Mouse (Mus musculus): ENCODE results near the gene Ciao2b.
A peak's percentile ranks its signal among the peaks of the same experiment; 100 is the strongest.
"Not testable (repeated sequence)": the region's sequence is repeated elsewhere in the genome, so short reads cannot be mapped to it uniquely, and the experiment has no call there.

Ciao2b gene

DNA sequence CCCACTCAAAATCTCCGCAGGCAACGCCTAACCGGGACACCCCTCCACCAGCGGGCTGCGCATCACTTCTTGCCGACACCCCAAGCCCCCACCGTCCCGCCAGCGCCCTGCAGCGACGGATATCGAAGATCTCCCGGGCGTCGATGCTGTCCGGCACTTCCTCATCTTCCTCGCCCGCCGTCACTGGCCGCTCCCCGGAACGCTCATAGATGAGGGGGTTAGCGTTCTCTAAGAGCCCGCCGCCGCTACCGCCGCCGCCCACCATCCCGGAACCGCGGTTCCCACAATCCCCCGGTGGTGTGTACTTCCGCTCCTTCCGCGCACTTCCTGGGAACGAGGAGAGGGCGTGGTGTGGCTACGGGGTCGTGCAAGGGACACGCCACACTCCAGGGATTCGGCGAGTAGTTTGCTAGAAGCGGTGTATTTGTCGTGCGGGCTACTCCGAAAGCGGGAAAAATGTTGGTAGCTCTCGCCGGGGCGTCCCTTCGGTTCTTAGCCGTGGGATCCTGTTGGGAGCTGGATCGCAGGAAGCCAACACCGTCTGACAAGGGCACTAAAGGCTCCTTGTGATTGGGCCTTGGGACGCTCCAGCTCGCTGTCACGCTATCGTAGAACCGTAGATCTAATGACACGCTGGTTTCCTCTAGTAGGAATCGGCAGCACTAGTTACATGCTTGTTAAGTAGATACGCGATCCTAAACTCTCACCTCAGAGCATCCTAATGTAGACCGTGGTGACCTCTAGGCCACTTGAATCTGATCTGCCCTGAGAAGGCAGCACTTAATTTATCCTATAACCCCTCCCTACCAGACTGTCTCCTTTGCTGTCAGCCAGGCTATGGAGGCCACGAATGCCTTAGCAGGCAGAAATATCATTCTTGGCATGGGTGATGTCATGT lies at the start of gene Ciao2b:
TSS of gene Ciao2b (minus strand) at position 540 of the 898 bp plus-strand sequence.
- DNase-seq, result peak; percentile 86

DNA sequence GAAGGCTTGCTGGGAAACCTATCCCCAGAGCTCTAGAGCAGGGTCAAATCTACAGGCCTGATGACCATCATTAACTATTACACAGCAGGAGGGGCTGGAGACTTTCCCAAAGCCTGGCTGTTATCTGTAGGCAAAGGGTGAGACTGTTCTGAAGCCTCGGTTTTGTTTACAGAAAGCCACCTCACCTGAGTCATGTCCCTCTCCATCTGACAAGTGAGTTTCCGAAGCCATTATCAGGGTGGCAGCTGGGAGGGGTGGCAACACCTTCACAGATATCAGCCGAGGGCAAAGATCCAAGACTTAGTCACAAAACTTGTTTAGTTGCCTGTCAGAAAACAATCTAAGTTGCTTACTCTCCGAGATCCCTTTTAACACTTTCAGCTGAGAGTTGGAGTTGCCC lies 46.7 kb upstream of the Ciao2b start:
- no peak for DNase-seq

DNA sequence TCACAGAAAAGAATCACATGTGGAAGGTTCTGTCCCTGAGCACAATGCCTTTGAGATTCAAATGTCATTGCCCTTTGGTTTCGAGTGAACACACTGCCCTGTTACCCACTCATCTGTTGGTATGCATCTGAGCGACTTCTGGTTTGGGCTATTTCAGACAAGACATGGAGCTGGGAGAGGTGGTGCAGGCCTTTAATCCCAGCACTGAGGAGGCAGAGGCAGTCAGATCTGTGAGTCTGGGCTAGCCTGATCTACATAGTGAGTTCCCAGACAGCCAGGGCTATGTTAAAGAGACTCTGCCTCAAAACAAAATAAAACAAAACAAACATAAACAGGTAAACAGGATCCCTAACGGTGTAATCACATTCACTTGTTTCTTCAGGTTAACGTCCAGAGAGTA lies 13.8 kb upstream of the Ciao2b start:
- no peak for DNase-seq

DNA sequence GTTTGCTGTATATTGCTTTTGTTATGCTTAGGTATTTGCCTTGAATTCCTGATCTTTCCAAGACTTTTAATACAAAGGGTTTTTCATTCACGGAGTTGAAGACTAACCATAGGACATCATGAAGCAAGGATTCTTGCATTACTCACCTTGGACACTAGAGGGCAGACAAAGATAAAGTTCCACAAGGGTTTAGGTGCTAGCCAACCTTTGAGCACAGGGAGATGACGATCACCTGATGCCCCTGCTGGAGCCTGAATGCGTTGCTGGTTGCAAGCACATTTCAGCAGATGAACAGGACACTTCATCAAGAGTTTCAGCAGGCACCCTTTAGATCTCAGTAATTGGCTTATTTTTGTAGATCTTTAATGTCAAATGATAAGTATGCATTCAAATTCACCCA lies 13.2 kb upstream of the Ciao2b start:
- peak; percentile 81 for DNase-seq

DNA sequence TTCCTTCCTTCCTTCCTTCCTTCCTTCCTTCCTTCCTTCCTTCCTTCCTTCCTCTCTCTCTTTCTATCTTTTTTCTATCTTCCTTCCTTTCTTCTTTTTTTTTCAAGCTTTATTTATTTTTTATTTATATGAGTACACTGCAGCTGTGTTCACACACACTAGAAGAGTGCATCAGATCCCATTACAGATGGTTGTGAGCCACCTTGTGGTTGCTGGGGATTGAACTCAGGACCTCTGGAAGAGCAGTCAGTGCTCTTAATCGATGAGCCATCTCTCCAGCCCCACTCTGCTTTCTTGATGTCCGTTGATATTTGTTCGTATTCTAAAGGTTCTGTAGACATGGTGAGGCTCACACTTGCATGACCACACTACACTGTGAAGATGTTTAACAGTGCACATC lies 2.4 kb upstream of the Ciao2b start:
- not testable (repeated sequence) for DNase-seq

DNA sequence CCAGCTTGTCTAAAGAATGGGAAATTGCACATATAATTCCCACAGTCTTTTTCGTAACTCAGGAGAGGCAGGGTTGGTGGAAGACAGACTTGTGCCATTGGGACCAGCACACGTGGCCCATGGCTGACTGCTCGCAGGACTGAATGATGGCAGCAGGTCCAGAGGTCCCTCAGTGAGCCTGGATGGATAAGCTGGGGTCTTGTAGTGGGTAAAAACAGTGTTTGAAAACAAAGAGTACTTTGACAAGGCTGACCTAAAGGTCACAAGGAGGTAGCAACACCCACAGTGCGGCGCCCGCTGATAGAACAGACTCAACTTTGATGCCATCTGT lies 524 bp upstream of the Ciao2b start:
- no peak for DNase-seq

DNA sequence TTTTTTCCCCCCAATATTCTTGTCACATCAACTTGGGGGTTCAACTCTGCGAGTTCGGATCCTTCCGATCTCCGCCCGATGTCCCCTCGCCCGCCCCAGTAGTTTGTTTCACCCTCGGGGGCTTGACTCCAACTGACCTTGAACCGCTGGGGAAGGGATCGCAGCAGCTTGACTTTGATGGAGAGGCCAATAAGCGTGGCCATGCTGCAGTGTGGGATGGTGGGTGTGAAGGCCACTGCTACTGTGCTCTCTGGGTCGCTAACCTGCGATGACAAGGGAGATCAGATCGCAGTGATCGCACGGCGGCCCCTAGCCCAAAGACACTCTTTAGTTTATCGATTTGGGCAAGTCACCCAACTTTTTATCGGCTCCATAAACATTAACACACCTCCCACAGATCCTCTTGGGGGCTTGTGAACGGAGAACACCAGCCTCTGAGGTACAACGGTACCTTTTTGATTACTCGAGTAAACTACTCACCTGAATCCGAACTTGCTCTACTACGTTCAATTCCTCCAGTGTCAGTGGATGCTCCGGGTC lies 864 bp downstream of the Ciao2b start:
- DNase-seq, result no peak

DNA sequence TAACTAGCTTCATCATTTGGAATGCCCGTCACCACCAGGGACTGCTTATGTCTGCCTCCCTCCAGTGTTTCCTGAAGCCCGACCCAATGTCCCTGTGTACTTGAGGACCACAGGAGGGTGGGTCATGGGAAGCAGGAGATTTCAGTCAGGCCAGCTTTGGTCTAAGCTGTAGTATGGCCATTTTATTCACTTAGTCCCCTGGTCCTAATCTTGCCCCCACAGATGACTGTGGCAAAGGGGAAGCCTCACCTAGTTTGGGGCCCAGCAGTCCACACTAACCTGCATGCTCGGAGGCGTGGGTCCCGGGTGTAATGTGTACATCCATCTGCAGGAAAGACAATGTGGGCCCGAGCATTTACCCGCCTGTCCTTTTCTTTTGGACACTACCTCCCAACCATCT lies 1.5 kb downstream of the Ciao2b start:
- no peak for DNase-seq

DNA sequence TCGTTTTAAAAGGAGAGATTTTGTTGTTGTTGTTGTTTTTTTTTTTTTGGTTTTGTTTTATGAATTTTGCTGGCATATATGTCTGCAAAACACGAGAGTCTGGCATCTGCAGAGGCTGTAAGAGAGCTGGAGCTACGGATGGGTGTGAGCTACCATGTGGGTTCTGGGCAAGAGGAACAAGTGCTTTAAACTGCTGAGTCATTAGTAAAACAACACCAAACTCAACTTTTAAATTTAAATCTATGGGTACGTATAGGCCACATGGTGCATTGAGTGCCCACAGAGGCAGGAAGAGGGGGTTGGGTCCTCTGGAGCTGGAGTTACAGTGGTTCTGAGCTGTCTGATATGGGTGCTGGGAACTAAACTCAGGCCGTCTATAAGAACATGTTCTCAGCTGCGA lies 3.8 kb downstream of the Ciao2b start:
- no peak for DNase-seq

DNA sequence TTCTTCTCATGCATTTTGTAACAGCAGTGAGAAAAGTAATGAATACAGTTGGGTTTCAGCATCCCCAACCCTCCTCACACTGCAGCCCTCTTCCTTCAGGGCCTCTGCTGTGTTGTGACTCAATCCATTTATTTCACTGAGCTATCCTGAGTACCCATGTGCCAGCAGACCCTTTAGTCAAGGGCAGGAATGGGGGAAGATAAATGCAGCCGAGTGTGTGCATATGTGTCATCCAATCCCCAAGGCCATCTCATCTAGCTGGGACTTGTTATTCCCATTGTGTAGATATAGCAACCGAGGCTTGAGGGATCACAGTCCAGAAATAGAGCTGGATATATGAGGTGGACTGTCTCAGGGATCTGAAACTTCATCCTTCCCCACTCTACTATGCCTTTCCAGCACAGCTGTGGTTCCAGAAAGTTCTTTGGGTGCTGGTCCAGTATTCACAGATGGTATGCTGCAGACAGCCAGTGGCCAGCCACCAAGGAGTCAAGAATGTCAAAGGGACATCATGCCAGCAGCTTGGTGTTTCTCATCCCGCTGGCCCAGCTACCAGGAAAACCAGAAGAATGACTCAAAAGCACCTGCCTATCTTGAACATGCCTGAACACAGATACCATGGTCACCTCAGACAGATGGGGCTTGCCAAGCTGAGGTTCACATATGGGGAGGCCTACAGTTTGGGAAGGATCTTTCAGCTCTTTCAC lies 6.6 kb downstream of the Ciao2b start:
- DNase-seq, result no peak

DNA sequence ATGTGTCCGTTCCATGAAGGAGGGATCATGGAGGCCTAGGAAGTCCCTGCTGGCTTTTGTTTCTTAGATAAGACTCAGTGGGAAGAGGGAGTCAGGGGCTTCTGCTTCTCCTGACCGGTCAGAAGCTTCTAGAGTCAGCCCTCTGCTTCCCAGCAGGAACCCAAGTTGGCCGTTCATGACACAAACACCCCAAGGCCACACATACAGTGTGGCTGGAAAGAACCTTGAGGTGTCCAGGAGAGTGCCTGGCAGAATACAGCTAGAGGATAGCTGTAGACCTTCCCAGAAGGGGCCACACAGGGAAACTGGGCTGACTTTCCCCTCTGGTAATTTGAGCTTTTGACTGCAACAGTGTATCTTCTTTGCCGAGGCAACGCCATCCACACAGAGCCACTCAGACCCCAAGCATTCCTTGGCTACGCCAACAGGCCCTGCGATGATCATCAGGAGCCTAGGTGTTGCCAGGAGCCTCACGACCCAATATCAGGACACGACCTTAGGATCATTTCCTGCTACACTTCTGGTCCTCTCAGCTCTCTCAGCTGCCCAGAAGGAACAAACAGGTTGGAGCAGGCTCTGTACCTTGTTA lies 8.5 kb downstream of the Ciao2b start:
- no peak for DNase-seq

DNA sequence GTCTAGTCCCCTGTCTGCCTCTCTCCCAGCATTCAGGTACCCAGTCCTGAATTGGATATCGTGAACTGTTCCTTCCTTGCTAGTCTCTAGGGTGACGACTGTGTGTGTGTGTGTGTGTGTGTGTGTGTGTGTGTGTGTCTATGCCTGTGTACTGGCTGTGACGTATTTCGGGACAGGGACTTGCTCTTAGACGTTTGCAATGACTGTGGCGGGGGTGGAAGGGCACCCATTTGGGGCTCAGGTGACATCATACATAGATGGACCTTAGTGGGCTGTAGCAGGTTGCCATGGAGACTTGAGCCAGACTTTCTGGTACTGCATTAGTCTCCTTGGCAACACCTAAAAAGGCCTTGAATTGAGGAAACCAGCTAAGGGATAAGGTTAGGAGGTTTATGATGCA lies 9.3 kb downstream of the Ciao2b start:
- DNase-seq, result no peak

DNA sequence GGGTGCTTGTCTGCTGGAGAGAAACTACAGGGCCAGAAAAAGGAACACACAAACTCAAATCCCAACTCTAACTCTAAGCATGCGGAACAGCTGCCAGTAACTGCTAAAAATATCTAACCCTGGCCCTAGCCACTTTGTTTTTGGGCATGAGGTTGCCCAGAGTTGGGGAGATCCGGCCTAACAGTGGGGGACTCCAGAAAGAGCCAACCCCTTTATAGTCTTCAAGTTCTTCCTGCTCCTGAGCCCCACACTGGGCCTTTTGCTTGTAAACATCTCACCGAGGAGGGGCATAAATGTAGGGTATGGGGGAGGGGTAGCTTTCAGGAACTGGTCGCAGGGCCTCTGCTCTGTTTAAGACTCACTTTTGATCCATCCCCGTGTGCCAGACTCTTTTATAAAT lies 9.8 kb downstream of the Ciao2b start:
- no peak for DNase-seq

DNA sequence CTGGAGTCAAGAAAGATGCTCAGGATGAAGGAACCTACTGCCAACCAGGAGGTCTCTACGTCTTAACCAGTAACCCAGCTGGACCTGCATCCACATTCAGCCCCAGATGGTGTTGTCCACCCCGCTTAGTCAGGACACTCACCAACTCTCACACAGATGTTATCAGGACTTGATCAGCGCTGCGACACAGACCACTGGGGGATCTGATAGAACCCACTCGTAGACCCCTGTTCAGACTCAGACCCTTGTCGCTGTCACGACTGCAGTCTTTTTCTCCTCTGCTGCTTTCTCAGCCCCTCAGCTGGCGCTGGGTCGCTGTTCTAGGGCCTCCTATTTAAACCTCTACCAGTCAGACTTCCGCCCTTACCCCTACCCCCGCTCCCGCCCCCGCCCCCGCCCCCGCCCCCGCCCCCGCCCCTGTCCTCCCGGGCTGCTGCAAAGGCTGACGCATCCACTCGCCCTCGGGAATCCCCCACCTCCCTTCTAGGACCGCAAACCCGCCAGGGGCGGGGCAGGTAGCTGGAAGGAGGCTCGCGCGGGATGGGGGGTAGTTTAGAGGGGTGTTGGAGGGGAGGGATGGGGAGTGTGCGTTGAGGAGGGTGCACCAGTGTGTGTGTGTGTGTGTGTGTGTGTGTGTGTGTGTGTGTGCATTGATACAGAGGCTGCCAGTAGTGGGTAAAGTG lies 10.6 kb downstream of the Ciao2b start, which contains the start of gene Rrad:
TSS of gene Rrad (minus strand) at position 347 of the 683 bp plus-strand sequence.
- peak; percentile 49 for DNase-seq

DNA sequence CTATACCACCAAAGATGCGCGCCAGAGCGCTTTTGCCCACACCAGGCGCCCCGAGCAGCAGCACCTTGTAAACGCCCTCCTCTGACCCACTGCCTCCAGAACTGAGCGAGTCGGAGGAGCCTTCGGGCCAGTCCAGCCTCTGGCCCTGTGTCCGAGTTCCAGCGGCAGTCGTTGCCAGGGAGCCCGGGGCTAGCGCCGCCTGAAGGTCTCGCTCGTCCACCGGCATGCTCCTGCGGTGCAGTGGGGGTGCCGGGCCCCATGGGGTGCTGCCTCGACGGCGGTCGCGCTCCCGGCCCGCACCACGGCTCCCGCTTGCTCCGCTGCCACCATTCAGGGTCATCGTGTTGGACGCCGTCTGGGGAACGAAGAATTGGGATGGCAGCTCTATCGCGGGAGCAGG lies 11.2 kb downstream of the Ciao2b start:
- DNase-seq, result no peak

DNA sequence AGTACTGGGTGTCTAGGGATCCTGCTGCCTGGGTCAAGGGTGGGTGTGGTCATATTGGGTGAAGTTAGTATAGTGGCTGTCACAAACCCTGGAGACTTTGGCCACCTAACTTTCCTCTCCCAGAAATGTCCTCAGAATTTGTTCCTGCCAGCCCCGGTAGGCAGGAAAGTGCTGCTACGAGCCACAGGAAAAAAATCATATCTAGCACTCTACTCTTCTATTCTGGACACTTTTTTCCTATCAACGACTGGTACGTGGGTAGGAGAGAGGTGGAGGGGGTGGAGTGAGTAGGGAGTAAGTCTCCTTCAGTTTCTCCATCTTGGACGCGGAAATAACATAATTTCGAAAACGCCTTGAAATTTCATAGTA lies 11.7 kb downstream of the Ciao2b start:
- no peak for DNase-seq

DNA sequence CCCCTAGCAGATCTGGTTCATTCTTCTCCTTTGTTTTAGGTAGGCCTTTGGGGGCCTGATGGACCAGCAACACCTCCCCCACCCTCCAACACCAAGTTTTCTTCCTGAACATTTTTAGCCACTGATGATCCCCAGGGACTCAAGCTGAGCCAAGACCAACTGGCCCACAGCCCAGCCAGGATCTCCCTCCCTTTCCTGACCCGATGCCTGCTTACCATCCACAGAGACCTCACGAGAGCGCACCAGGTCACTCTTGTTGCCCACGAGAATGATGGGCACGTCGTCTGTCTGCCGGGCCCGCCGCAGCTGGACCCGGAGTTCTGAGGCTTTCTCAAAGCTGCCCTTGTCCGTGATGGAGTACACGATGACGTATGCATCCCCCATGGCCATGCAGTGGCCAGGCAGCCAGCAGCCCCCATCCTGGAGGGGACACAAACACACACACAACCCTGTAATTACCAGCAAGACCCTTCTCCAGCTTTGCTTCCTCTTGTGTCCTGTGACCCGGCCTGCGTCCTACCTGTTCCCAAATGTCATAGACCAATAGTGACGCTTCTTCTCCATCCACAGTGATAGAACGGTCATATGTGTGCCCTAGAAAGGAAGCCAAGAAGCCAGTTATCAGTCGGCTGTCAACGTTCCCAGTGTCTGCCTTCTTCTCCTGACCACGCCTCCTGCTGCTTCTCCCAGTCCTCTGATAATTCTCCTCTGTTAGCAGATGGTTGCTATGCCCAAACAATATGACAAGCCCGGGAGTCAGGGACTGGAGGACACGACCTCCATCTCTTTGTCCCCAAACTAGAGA lies 12.3 kb downstream of the Ciao2b start:
- no peak for DNase-seq

DNA sequence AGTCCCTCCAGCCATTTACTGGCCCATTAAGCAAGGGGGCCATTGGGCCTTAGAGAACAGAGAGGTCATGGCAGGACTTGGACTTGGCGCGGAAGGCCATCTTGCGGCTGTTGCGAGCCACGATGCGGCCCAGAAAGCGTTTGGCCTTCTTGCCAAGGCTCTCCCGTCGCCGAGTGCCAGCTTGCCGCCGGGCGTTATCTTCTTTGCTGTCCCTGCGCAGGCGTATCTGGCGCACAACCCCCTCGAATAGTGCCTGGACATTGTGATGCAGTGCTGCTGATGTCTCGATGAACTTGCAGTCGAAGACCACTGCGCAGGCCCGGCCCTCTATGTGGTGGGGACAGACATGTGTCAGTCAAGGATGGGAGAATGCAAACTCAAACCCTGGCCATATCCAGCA lies 13.4 kb downstream of the Ciao2b start:
- DNase-seq, result no peak

DNA sequence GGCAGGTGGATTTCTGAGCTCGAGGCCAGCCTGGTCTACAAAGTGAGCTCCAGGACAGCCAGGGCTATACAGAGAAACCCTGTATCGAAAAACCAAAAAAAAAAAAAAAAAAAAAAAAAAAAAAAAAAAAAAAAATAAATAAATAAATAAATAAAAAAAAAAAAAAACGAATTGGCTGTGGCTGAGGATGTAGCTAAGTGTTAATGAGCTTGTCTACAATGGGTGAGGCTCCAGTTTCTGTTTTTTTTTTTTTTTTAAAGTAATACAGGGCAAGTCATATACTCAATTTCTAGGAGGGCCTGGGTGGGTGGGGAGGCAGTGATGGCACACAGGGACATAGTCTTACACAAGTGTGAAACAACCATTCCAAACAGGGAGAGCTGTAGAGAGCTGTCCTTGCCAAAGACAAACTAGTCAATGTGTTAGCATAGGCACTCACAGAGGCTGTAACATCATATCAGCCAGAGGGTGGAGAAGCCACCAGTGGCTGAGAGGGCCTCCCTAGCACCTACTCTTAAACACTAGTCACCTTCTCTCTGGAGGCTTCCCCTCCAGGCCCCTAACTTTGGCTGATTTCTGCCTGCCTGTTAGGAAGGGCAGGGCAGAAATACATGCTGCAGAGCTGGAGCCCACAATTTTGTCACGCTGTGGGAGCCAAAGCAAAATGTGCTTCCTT lies 14.6 kb downstream of the Ciao2b start:
- no peak for DNase-seq

DNA sequence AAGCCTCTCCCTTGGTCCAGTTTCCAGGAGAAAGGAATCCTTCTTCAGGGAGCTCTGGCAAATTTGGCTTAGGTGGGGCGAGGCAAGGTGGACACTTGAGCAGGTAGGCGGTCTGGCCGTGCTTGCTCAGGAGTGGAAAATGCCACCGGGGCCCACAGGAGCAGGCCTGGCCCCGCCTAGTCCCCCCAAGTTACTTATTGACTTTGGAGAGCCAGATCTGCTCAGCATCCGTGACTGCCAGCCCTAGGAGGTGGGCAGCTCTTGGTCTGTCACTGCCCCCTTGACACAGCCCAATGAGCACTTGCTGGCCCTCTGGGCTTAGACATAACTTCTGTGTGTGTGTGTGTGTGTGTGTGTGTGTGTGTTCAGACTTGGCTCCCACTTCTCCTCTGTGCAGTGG lies 17.6 kb downstream of the Ciao2b start, which contains the start of gene Cdh16:
TSS of gene Cdh16 (minus strand) at position 236 of the 400 bp plus-strand sequence.
- DNase-seq, result peak; percentile 29

DNA sequence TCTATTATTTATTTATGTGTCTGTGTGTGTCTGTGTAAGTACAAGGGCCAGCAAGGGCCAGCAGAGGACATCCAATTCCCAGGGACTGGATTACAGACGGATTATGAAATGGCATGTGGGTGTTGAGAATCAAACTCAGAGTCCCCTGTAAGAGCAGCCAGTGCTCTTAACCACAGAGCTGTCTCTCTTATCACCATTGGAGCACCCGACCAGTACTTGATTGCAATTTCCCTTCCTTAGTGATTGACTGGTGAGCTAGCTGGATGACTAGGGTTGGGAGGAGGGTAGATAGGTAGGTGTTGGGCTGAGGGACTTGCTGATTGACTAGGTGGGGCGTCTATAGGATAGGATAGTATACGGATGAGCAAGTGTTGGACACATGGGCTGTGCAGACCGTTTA lies 21.0 kb downstream of the Ciao2b start:
- no peak for DNase-seq

DNA sequence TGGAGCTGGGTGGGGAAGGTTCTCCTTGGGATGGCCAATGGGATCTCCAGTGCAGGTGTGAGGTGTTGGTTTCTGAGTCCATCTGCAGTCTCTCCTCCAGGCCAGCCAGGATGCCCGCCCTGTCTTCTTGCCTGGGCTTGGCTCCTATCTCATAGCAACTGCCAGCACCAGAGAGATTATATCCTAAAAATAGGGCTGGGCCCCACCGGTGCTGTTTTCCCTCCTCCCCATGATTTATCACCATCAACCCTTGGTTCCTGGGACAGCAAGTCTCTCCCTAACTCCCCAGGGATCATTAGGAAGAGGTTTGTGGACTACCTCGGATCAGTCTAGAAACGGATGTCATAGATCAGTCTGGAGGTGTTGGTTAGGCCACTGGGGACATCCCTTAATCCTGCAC lies 28.6 kb downstream of the Ciao2b start:
- DNase-seq, result no peak

Data from lung, postnatal 14 days (tissue).